Mouse (Mus musculus) frontal cortex, adult 2 months (tissue): ENCODE results near the gene Lsp1. TPM values are rescaled to one million over a fixed set of nuclear protein-coding genes. Genes with fewer than 3 reads are reported as not detected.

ENCODE experiments used
- DNase-seq, 2 experiments: peaks; one replicate each; pipeline ENCODE4 v3.0.0; 2022; ENCODE audit warnings: low spot score in 1 of 2; ENCODE audit errors: extremely low spot score in 1 of 2
- polyA plus RNA-seq: library from polyadenylated mRNA; depleted of rRNA; stranded (reverse); fragments of >200 nt; gene quantifications from 2 replicates; pipeline ENCODE4 v1.2.3, GENCODE M21; 2012

The Lsp1 gene
- polyA plus RNA-seq, 1 experiment: 11.0 TPM

- DNase-seq: no peak
These were observed 38.6 kb downstream of the Lsp1 start for GRCm38 (mm10) chr7:142499010-142499721.

- no peak for DNase-seq
These were observed 39.4 kb downstream of the Lsp1 start for GRCm38 (mm10) chr7:142500032-142500431.

GRCm38 (mm10) chr7:142503206-142503605 is 42.6 kb downstream of the Lsp1 start:
- DNase-seq: no peak

- DNase-seq: no peak
These were observed 45.3 kb downstream of the Lsp1 start for GRCm38 (mm10) chr7:142505942-142506341.

- DNase-seq: no peak
These were observed 45.9 kb downstream of the Lsp1 start for GRCm38 (mm10) chr7:142506501-142506900.

GRCm38 (mm10) chr7:142507453-142507852 is 46.8 kb downstream of the Lsp1 start:
- DNase-seq: no peak

GRCm38 (mm10) chr7:142509518-142509917 is 48.9 kb downstream of the Lsp1 start:
- no peak for DNase-seq

GRCm38 (mm10) chr7:142510021-142510777 is 49.6 kb downstream of the Lsp1 start:
- no peak for DNase-seq

GRCm38 (mm10) chr7:142514048-142514447 is 53.4 kb downstream of the Lsp1 start:
- DNase-seq: no peak

- DNase-seq: no peak
These were observed 55.8 kb downstream of the Lsp1 start for GRCm38 (mm10) chr7:142516221-142516978.

GRCm38 (mm10) chr7:142517531-142517930 is 56.9 kb downstream of the Lsp1 start:
- no peak for DNase-seq

- DNase-seq: no peak
These were observed 59.7 kb downstream of the Lsp1 start for GRCm38 (mm10) chr7:142520331-142520730.

- DNase-seq: peak in 1 of 2 experiments; percentile 20
These were observed 61.7 kb downstream of the Lsp1 start for GRCm38 (mm10) chr7:142522352-142522751.

GRCm38 (mm10) chr7:142523200-142523990 is 62.8 kb downstream of the Lsp1 start:
- no peak for DNase-seq

GRCm38 (mm10) chr7:142525342-142526178 is 65.0 kb downstream of the Lsp1 start:
- DNase-seq: no peak

GRCm38 (mm10) chr7:142529350-142529749 is 68.7 kb downstream of the Lsp1 start:
- DNase-seq: no peak

- DNase-seq: no peak
These were observed 71.4 kb downstream of the Lsp1 start for GRCm38 (mm10) chr7:142531973-142532521.

- DNase-seq: no peak
These were observed 72.1 kb downstream of the Lsp1 start, which contains the start of gene Mrpl23 for GRCm38 (mm10) chr7:142532671-142533058. Gene Mrpl23 (plus strand): TSS chr7:142532686.
